Mouse (Mus musculus): ENCODE measurements around the gene Clip3. TPM values are rescaled to one million over a fixed set of nuclear protein-coding genes. Genes with fewer than 3 reads are reported as not detected.
A peak's percentile ranks its signal among the peaks of the same experiment; 100 is the strongest.

Clip3 gene
- polyA plus RNA-seq, 2 experiments: 55.1 to 106 TPM

DNA sequence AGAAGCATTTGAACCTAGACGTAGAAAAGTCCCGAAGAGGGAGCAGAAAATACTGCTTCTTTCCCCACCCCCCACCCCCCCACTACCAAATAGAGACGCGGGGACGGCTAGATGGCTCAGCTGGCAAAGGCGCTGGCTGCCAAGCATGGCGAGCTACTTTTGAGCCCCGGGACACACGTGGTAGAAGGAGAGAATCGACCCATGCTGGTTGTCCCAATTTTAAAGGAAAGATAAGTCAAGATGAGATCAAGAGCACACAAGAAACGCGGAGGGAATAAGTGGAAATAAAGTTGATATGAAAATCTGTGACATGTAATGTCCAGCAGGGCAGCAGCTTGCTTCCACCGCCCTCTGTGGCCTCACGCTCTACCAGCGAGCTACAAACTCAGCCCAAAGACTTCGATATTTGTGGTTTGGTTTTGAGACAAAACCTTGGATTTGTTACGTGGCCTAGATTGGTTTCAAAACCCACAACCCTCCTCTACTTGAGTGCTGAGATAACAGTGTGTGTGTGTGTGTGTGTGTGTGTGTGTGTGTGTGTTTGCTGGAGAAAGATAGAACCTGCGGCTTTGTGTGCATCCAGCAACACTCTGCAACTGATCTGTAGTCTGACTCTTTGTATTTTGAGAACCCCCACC lies 41.2 kb downstream of the Clip3 start:
- Histone ChIP-seq H3K4me3 (replicated peaks; ENCODE audit: low read length) (no peak overlapping the region), H3K9ac (ENCODE audit: low read depth, low read length, severe bottlenecking) (no peak overlapping the region), H3K4me1 (ENCODE audit: control insufficient read depth, insufficient read depth, low read length) (no peaks in the 10 kb centered on the region), H3K36me3 (ENCODE audit: control insufficient read depth, insufficient read depth, low read length) (no peaks in the 10 kb centered on the region), H3K27me3 (ENCODE audit: control insufficient read depth, insufficient read depth, low read length) (peaks cover 6% of the 10 kb centered on the region; the same call in 1 of the 2 replicates), H3K9me3 (ENCODE audit: control insufficient read depth, low read length) (no peaks in the 10 kb centered on the region), H3K27ac (replicated peaks; ENCODE audit: low read depth, low read length) (no peak overlapping the region), H3K4me2 (replicated peaks; ENCODE audit: low read depth, low read length, severe bottlenecking) (no peak overlapping the region)
- WGBS: 66% methylated on average over 18 of the region's 18 CpGs
- no peak for ATAC-seq (ENCODE audit: low FRiP score, low read depth)
- DNase-seq (ENCODE audit: low spot score): no peak
- TF ChIP-seq POLR2A (IDR thresholded peaks at IDR 0.05; ENCODE audit: borderline replicate concordance, extremely low read depth, insufficient read depth, insufficient read length): no peak

DNA sequence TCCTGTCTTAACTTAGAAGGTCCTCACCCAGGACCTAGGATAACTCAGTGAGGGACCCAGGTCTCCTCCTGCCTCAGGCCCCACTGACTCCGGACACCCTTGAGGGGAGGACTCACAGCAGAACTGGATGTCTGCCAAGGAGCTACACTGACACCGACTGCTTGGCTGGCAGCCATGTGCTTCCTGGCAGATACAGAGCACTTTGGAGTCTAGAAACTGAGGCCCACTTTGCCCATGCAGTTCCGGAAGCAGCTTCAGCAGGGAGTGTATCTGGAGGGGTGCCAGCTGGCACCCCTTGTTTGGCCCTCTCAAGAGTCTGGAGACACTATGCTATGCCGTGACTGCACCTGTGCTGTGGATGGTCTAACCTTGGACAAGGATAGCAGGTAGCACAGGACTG lies 41.9 kb downstream of the Clip3 start:
- DNase-seq (ENCODE audit: low spot score) (peak; percentile 44), ATAC-seq (ENCODE audit: low FRiP score, low read depth) (no peak)
- Histone ChIP-seq H3K4me3 (replicated peaks; ENCODE audit: low read length) (no peak overlapping the region), H3K4me2 (replicated peaks; ENCODE audit: low read depth, low read length, severe bottlenecking) (no peak overlapping the region), H3K27ac (replicated peaks; ENCODE audit: low read depth, low read length) (no peak overlapping the region), H3K27me3 (ENCODE audit: control insufficient read depth, insufficient read depth, low read length) (peaks cover 6% of the 10 kb centered on the region; the same call in 1 of the 2 replicates), H3K9ac (ENCODE audit: low read depth, low read length, severe bottlenecking) (no peak overlapping the region), H3K36me3 (ENCODE audit: control insufficient read depth, insufficient read depth, low read length) (no peaks in the 10 kb centered on the region), H3K9me3 (ENCODE audit: control insufficient read depth, low read length) (no peaks in the 10 kb centered on the region), H3K4me1 (ENCODE audit: control insufficient read depth, insufficient read depth, low read length) (no peaks in the 10 kb centered on the region)
- TF ChIP-seq POLR2A (IDR thresholded peaks at IDR 0.05; ENCODE audit: borderline replicate concordance, extremely low read depth, insufficient read depth, insufficient read length): no peak
- 30% methylated on average over 4 of the region's 4 CpGs for WGBS

DNA sequence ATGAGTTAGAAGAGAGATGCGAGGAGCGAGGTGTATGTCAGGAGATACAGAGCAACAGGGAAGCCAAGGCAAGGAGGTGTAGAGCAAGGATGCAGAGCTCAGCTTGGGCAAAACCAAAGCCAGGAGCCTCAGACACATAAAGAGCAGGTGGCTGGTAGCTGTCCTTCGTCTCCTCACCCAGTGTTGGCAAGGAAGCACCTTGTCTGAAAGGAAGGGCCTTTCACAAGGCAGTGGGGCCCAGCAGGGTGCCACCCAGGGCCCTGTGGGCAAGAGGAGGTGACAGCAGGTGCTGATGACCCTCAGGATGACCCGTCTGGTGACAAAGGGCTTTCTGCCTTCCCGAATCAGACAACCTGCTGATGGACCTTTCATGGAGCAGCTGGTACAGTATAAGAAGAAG lies 43.0 kb downstream of the Clip3 start:
- DNase-seq (ENCODE audit: low spot score) (no peak), ATAC-seq (ENCODE audit: low FRiP score, low read depth) (no peak)
- no peaks in the 10 kb centered on the region for H3K9me3 ChIP-seq (ENCODE audit: control insufficient read depth, low read length)
- no peak overlapping the region for H3K4me3 ChIP-seq (replicated peaks; ENCODE audit: low read length)
- WGBS: 48% methylated on average over 5 of the region's 5 CpGs
- no peak for TF ChIP-seq POLR2A (IDR thresholded peaks at IDR 0.05; ENCODE audit: borderline replicate concordance, extremely low read depth, insufficient read depth, insufficient read length)
- no peak overlapping the region for H3K27ac ChIP-seq (replicated peaks; ENCODE audit: low read depth, low read length)
- H3K4me2 ChIP-seq (replicated peaks; ENCODE audit: low read depth, low read length, severe bottlenecking): no peak overlapping the region
- peaks cover 6% of the 10 kb centered on the region; the same call in 1 of the 2 replicates for H3K27me3 ChIP-seq (ENCODE audit: control insufficient read depth, insufficient read depth, low read length)
- H3K36me3 ChIP-seq (ENCODE audit: control insufficient read depth, insufficient read depth, low read length): no peaks in the 10 kb centered on the region
- no peak overlapping the region for H3K9ac ChIP-seq (ENCODE audit: low read depth, low read length, severe bottlenecking)
- H3K4me1 ChIP-seq (ENCODE audit: control insufficient read depth, insufficient read depth, low read length): no peaks in the 10 kb centered on the region

DNA sequence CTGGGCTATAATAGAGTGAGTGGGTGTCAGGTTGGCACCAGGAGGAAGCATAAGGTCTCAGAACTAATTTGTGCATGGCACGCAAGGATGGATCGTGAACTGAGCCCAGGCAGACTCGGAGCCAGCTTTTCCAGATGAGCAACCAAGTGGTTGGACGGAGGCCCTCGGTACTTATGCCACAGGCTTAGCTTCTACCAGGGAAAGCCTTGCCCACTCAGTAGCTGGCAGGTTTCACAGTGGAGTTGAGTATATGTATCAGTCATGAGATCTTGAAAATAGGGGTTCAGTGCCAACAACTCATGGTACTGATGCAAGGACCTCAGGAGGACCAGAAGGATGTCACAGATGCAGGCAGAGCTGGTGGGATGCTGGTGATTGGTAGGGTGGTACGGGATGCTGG lies 44.2 kb downstream of the Clip3 start:
- Histone ChIP-seq H3K27me3 (ENCODE audit: control insufficient read depth, insufficient read depth, low read length) (peaks cover 6% of the 10 kb centered on the region; the same call in 1 of the 2 replicates), H3K9ac (ENCODE audit: low read depth, low read length, severe bottlenecking) (no peak overlapping the region), H3K4me2 (replicated peaks; ENCODE audit: low read depth, low read length, severe bottlenecking) (no peak overlapping the region), H3K4me3 (replicated peaks; ENCODE audit: low read length) (no peak overlapping the region), H3K9me3 (ENCODE audit: control insufficient read depth, low read length) (no peaks in the 10 kb centered on the region), H3K27ac (replicated peaks; ENCODE audit: low read depth, low read length) (no peak overlapping the region), H3K36me3 (ENCODE audit: control insufficient read depth, insufficient read depth, low read length) (no peaks in the 10 kb centered on the region), H3K4me1 (ENCODE audit: control insufficient read depth, insufficient read depth, low read length) (no peaks in the 10 kb centered on the region)
- 75% methylated on average over 6 of the region's 6 CpGs for WGBS
- no peak for TF ChIP-seq POLR2A (IDR thresholded peaks at IDR 0.05; ENCODE audit: borderline replicate concordance, extremely low read depth, insufficient read depth, insufficient read length)
- ATAC-seq (ENCODE audit: low FRiP score, low read depth): no peak
- DNase-seq (ENCODE audit: low spot score): no peak

DNA sequence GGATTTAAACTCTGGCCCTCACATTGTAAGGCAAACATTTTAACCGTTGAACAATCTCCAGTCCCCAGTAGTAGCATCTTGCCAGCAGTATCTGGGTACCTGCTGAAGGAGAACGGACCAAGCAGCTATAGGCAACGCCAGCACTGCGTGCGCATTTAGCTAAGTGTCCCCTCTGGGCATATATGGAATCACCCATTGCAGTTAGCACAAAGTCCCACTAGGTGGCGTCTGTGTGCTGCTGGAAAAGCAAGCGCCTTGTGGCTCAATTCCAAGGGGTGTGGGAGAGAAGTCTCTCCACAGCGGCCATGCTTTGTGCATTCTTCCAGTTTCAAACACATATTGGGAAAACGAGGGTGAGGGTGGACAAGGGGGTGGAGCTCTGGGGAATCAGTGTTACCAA lies 44.9 kb downstream of the Clip3 start:
- H3K9me3 ChIP-seq (ENCODE audit: control insufficient read depth, low read length): no peaks in the 10 kb centered on the region
- WGBS: 4% methylated on average over 9 of the region's 9 CpGs
- H3K4me2 ChIP-seq (replicated peaks; ENCODE audit: low read depth, low read length, severe bottlenecking): no peak overlapping the region
- TF ChIP-seq POLR2A (IDR thresholded peaks at IDR 0.05; ENCODE audit: borderline replicate concordance, extremely low read depth, insufficient read depth, insufficient read length): no peak
- no peak for ATAC-seq (ENCODE audit: low FRiP score, low read depth)
- H3K27me3 ChIP-seq (ENCODE audit: control insufficient read depth, insufficient read depth, low read length): peaks cover 6% of the 10 kb centered on the region; the same call in 1 of the 2 replicates
- H3K4me1 ChIP-seq (ENCODE audit: control insufficient read depth, insufficient read depth, low read length): no peaks in the 10 kb centered on the region
- no peak overlapping the region for H3K9ac ChIP-seq (ENCODE audit: low read depth, low read length, severe bottlenecking)
- no peaks in the 10 kb centered on the region for H3K36me3 ChIP-seq (ENCODE audit: control insufficient read depth, insufficient read depth, low read length)
- H3K27ac ChIP-seq (replicated peaks; ENCODE audit: low read depth, low read length): no peak overlapping the region
- no peak overlapping the region for H3K4me3 ChIP-seq (replicated peaks; ENCODE audit: low read length)
- peak; percentile 90 for DNase-seq (ENCODE audit: low spot score)
